Mouse (Mus musculus) spleen, adult 2 months (tissue): Measurements from ENCODE around the gene Cep85l.

Experiments
- CTCF ChIP-seq: fragments of 200-500 bp; IDR thresholded peaks from 2 replicates; pipeline ENCODE4 v1.5.1; 2011; ENCODE audit warnings: mild to moderate bottlenecking, inconsistent platforms; ENCODE audit not compliant: insufficient read depth, insufficient read length, insufficient replicate concordance; ENCODE audit errors: extremely low read depth
- POLR2A ChIP-seq: fragments of 200-500 bp; IDR thresholded peaks from 2 replicates; pipeline ENCODE4 v1.6.1; 2011; ENCODE audit warnings: low read depth, low read length, inconsistent platforms

- TF ChIP-seq POLR2A (no peak), CTCF (no peak)
These were observed 22.5 kb upstream of the Cep85l start for GRCm38 (mm10) chr10:53402293-53402692.
